Mouse (Mus musculus) spleen, adult 2 months (tissue): ENCODE measurements at regions not wholly inside any gene's neighbourhood (a gene's known extent, or its start where the extent isn't known, plus 50 kb on each side); places are given as distances from the start of the nearest gene placed in this dataset.

Experiments used
- CTCF ChIP-seq: fragments of 200-500 bp; IDR thresholded peaks from 2 replicates; pipeline ENCODE4 v1.5.1; 2011; ENCODE audit warnings: mild to moderate bottlenecking, inconsistent platforms; ENCODE audit not compliant: insufficient read depth, insufficient read length, insufficient replicate concordance; ENCODE audit errors: extremely low read depth
- POLR2A ChIP-seq: fragments of 200-500 bp; IDR thresholded peaks from 2 replicates; pipeline ENCODE4 v1.6.1; 2011; ENCODE audit warnings: low read depth, low read length, inconsistent platforms

- TF ChIP-seq POLR2A (no peak), CTCF (no peak)
Observed at GRCm38 (mm10) chr12:32640591-32640990, 178.8 kb upstream of the Nampt start.
